Mouse (Mus musculus): ENCODE measurements at regions not wholly inside any gene's neighbourhood (a gene's known extent, or its start where the extent isn't known, plus 50 kb on each side); places are given as distances from the start of the nearest gene placed in this dataset.
A peak's percentile ranks its signal among the peaks of the same experiment; 100 is the strongest.

DNA sequence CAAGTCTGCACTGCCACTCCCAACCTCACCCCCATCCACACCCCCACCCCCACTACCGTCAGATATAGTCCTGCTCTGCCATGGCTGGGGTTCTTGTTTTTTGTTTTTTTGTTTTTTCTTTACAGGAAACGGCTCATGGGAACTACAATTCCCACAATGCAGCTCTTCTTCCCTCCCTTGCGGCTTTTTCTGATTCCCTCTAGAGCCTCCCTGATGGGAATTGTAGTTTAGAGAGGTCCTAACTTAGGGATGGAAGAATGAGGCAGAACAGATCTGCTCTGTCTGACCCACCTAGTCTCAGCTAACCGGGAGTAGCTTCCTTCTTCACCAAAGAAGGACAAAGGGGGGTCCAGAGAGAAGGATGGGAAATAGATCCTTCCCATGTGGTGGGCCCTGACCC, 98.7 kb upstream of the Mvb12b start:
- TF ChIP-seq POLR2A (IDR thresholded peaks at IDR 0.05; ENCODE audit: borderline replicate concordance, control insufficient read depth, low read depth, low read length): no peak
- no peak for TF ChIP-seq CTCF (IDR thresholded peaks at IDR 0.05; ENCODE audit: control insufficient read depth, insufficient read depth, low read length)
- Histone ChIP-seq H3K27ac (ENCODE audit: control insufficient read depth, insufficient read depth, low read depth, low read length, poor library complexity) (no peak overlapping the region), H3K4me3 (replicated peaks; ENCODE audit: control insufficient read depth, low read depth, low read length) (no peak overlapping the region), H3K4me1 (ENCODE audit: control insufficient read depth, insufficient read depth, low read length) (no peaks in the 10 kb centered on the region)
- WGBS: 33% methylated on average over 4 of the region's 4 CpGs

- 63% methylated on average over 11 of the region's 11 CpGs for WGBS
- H3K4me3 ChIP-seq (replicated peaks; ENCODE audit: control insufficient read depth, low read depth, low read length): no peak overlapping the region
- TF ChIP-seq POLR2A (IDR thresholded peaks at IDR 0.05; ENCODE audit: borderline replicate concordance, control insufficient read depth, low read depth, low read length) (no peak), CTCF (IDR thresholded peaks at IDR 0.05; ENCODE audit: control insufficient read depth, insufficient read depth, low read length) (no peak)
- no peaks in the 10 kb centered on the region for H3K4me1 ChIP-seq (ENCODE audit: control insufficient read depth, insufficient read depth, low read length)
- H3K27ac ChIP-seq (ENCODE audit: control insufficient read depth, insufficient read depth, low read depth, low read length, poor library complexity): no peak overlapping the region
These were observed 97.6 kb upstream of the Mvb12b start for GRCm38 (mm10) chr2:33985316-33985715.

GRCm38 (mm10) chr2:33983112-33983748, 95.5 kb upstream of the Mvb12b start:
- TF ChIP-seq CTCF (IDR thresholded peaks at IDR 0.05; ENCODE audit: control insufficient read depth, insufficient read depth, low read length) (no peak), POLR2A (IDR thresholded peaks at IDR 0.05; ENCODE audit: borderline replicate concordance, control insufficient read depth, low read depth, low read length) (no peak)
- 75% methylated on average over 11 of the region's 11 CpGs for WGBS

GRCm38 (mm10) chr2:33981936-33982335, 94.2 kb upstream of the Mvb12b start:
- 60% methylated on average over 8 of the region's 8 CpGs for WGBS
- H3K27ac ChIP-seq (ENCODE audit: control insufficient read depth, insufficient read depth, low read depth, low read length, poor library complexity): no peak overlapping the region
- H3K4me3 ChIP-seq (replicated peaks; ENCODE audit: control insufficient read depth, low read depth, low read length): no peak overlapping the region
- no peak for TF ChIP-seq CTCF (IDR thresholded peaks at IDR 0.05; ENCODE audit: control insufficient read depth, insufficient read depth, low read length)
- TF ChIP-seq POLR2A (IDR thresholded peaks at IDR 0.05; ENCODE audit: borderline replicate concordance, control insufficient read depth, low read depth, low read length): no peak
- H3K4me1 ChIP-seq (ENCODE audit: control insufficient read depth, insufficient read depth, low read length): no peaks in the 10 kb centered on the region

More at GRCm38 (mm10) chr2:33983112-33983748, 95.5 kb upstream of the Mvb12b start:
- Histone ChIP-seq H3K4me3 (replicated peaks; ENCODE audit: control insufficient read depth, low read depth, low read length) (no peak overlapping the region), H3K4me1 (ENCODE audit: control insufficient read depth, insufficient read depth, low read length) (no peaks in the 10 kb centered on the region), H3K27ac (ENCODE audit: control insufficient read depth, insufficient read depth, low read depth, low read length, poor library complexity) (no peak overlapping the region)

DNA sequence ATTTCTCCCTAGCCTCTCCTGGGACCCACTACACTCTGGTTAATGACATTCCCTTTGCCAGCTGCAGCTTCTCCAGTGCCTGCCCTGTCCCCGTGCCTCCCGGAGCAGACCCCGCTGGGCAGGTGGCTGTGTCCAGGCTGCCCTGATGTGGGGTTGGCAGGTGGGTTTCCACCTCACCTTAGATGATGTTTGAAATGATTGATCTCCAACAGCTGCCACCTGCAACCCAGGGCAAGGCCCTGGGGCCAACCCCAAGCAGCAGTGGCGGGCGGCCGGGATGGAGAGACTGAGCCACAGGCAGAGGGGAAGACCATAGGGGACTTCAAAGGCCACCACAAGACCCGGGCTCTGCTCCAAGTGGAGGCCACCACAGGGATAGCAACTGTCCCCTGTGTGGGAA, 93.6 kb upstream of the Mvb12b start:
- no peak overlapping the region for H3K4me3 ChIP-seq (replicated peaks; ENCODE audit: control insufficient read depth, low read depth, low read length)
- no peaks in the 10 kb centered on the region for H3K4me1 ChIP-seq (ENCODE audit: control insufficient read depth, insufficient read depth, low read length)
- no peak for TF ChIP-seq CTCF (IDR thresholded peaks at IDR 0.05; ENCODE audit: control insufficient read depth, insufficient read depth, low read length)
- no peak for TF ChIP-seq POLR2A (IDR thresholded peaks at IDR 0.05; ENCODE audit: borderline replicate concordance, control insufficient read depth, low read depth, low read length)
- H3K27ac ChIP-seq (ENCODE audit: control insufficient read depth, insufficient read depth, low read depth, low read length, poor library complexity): no peak overlapping the region
- 72% methylated on average over 7 of the region's 7 CpGs for WGBS

DNA sequence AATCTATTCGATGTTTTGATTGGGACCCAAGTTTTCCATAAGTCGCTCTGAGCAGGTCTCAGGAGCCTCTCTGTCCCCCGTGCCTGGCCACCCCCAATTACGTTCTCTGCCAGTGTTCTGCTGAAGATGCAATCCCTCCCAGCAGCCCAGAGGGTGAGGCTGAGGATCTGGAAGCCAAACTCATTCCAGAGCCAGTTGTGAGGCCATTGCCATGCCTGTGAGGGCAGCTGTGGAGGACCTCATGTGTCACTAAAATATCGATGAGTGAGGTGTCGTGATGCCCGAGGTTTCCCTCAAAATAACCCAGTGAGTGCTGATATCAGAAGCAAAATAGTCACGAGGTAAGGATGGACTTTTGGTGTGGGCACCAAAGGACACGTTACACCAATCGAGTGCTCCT, 93.1 kb upstream of the Mvb12b start:
- 82% methylated on average over 10 of the region's 10 CpGs for WGBS
- Histone ChIP-seq H3K27ac (ENCODE audit: control insufficient read depth, insufficient read depth, low read depth, low read length, poor library complexity) (no peak overlapping the region), H3K4me1 (ENCODE audit: control insufficient read depth, insufficient read depth, low read length) (no peaks in the 10 kb centered on the region), H3K4me3 (replicated peaks; ENCODE audit: control insufficient read depth, low read depth, low read length) (no peak overlapping the region)
- TF ChIP-seq CTCF (IDR thresholded peaks at IDR 0.05; ENCODE audit: control insufficient read depth, insufficient read depth, low read length): no peak
- no peak for TF ChIP-seq POLR2A (IDR thresholded peaks at IDR 0.05; ENCODE audit: borderline replicate concordance, control insufficient read depth, low read depth, low read length)

- no peak overlapping the region for H3K27ac ChIP-seq (ENCODE audit: control insufficient read depth, insufficient read depth, low read depth, low read length, poor library complexity)
- H3K4me3 ChIP-seq (replicated peaks; ENCODE audit: control insufficient read depth, low read depth, low read length): no peak overlapping the region
- no peaks in the 10 kb centered on the region for H3K4me1 ChIP-seq (ENCODE audit: control insufficient read depth, insufficient read depth, low read length)
- no peak for TF ChIP-seq POLR2A (IDR thresholded peaks at IDR 0.05; ENCODE audit: borderline replicate concordance, control insufficient read depth, low read depth, low read length)
- peak; percentile 31; the same call in 1 of the 2 replicates for TF ChIP-seq CTCF (IDR thresholded peaks at IDR 0.05; ENCODE audit: control insufficient read depth, insufficient read depth, low read length)
These were observed 91.5 kb upstream of the Mvb12b start for GRCm38 (mm10) chr2:33979276-33979675.

DNA sequence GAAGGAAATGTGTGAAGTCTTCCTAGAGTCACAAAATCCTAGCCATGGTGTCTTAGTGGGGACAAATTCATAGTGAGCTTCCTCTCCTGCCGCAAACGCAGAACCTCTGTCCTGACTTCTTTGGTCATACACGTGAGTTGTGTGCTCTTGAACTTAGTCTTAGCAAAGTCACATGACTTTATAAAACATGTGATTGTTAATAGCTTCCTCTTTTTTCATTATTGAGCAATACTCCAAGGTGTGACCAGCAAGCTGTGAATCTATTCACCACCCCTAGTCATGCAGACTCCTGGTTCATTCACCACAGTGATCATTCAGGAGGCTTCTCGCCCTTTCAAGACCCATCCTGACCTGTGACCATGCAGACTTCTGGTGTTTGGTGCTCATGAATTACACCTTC, 90.8 kb upstream of the Mvb12b start:
- TF ChIP-seq CTCF (IDR thresholded peaks at IDR 0.05; ENCODE audit: control insufficient read depth, insufficient read depth, low read length): no peak

More for the DNA sequence above, 90.8 kb upstream of the Mvb12b start:
- H3K4me1 ChIP-seq (ENCODE audit: control insufficient read depth, insufficient read depth, low read length): no peaks in the 10 kb centered on the region
- H3K27ac ChIP-seq (ENCODE audit: control insufficient read depth, insufficient read depth, low read depth, low read length, poor library complexity): no peak overlapping the region
- no peak overlapping the region for H3K4me3 ChIP-seq (replicated peaks; ENCODE audit: control insufficient read depth, low read depth, low read length)
- WGBS: 36% methylated on average over 4 of the region's 4 CpGs

Data from bone marrow, adult 2 months (tissue).